Mouse (Mus musculus): ENCODE measurements around the gene Slc17a2.

GRCm38 (mm10) chr13:23866086-23866710 is 59.4 kb downstream of the Slc17a2 start:
- no peak for TF ChIP-seq POLR2A (IDR thresholded peaks at IDR 0.05; ENCODE audit: low read depth, low read length)
- TF ChIP-seq CTCF (IDR thresholded peaks at IDR 0.05; ENCODE audit: borderline replicate concordance, insufficient read depth, low read length), result no peak
